Comparison of ENCODE assay signal across 11 mouse cellular contexts in the genomic region with DNA sequence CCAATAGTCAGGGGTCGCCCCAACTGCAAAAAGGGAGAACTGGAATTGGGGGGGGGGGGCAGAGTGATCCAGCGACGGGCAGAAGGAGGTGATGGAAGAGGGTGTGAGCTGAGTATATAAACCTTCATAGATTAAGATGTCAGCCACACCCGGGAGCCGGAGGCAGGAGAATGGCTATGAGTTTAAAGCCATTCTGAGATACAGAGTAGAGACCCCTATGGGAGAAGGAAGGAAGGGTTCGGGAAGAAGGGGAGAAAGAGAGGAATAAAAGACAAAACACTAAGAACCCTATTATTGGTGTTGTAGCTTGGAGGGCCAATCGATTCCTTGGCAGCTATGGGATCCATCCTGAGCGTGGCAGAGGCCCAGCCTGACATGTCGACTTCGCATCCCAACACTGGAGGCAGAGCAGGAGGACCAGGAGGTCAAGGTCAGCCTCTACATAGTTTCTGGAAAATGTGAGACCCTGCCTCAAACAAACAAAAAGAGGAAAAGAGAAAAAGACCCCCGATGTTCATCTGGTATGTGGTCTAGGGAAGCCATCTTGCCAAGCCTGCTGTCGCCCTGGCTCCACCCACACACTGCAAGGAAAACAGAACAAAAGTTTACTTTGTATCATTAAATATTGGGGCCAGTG. TPM values are rescaled to one million over a fixed set of nuclear protein-coding genes. Genes with fewer than 3 reads are reported as not detected.
DNase-seq lines count a peak whose midpoint lies in the region; ATAC-seq and TF ChIP-seq lines count a peak whose summit lies in the region.
"Had no signal": no experiment of that assay in that cellular context is flagged by ENCODE, and none has a peak within 500 bp of the region (broad histone marks: within the 10 kb centered on the region; RNA-seq: fewer than 3 reads in every experiment).

Gene Diras1, minus strand, starts transcription at position 24 of the 637 bp plus-strand sequence.

- no peak for TF ChIP-seq POLR2A in ES-Bruce4 (IDR thresholded peaks at IDR 0.05; ENCODE audit: insufficient read depth, low read length)
- no peak for TF ChIP-seq POLR2A in limb, embryonic 14.5 days (IDR thresholded peaks at IDR 0.05; ENCODE audit: borderline replicate concordance, extremely low read depth, insufficient read depth, insufficient read length)

- no peak for DNase-seq in heart, postnatal 14 days
- no peak for DNase-seq in hindbrain, embryonic 11.5 days (ENCODE audit: low spot score)
- DNase-seq in limb, embryonic 14.5 days (ENCODE audit: low spot score): no peak
- DNase-seq in right cerebral cortex, adult 18-20 months: no peak
- DNase-seq in embryo, embryonic 11 days: no peak
- DNase-seq in natural killer cell, adult 2 months (ENCODE audit: low spot score in 2 of 2): no peak
- DNase-seq: lung, adult 18-20 months; thymus, postnatal 36 days had no signal

- 0 out of 2 replicates have a peak within 1 kb of the TSS, but pooled peaks have one; percentile 27 for H3K9ac ChIP-seq in heart, embryonic 12.5 days
- H3K9ac ChIP-seq in ES-Bruce4 (ENCODE audit: low read depth, poor library complexity, severe bottlenecking): no peak within 1 kb of the TSS
- peak within 1 kb of the TSS; percentile 66 for H3K9ac ChIP-seq in hindbrain, embryonic 11.5 days (ENCODE audit: low read depth, low read length)
- H3K9ac ChIP-seq in limb, embryonic 14.5 days (ENCODE audit: low read depth, low read length, severe bottlenecking): no peak within 1 kb of the TSS

- TF ChIP-seq EP300 in ES-Bruce4 (IDR thresholded peaks at IDR 0.05; ENCODE audit: insufficient read depth, low read depth, low read length): no peak

- no peak for TF ChIP-seq CTCF in ES-Bruce4 (IDR thresholded peaks at IDR 0.05; ENCODE audit: low read depth, low read length)

- H3K9me3 ChIP-seq in heart, embryonic 12.5 days (replicated peaks): peaks cover 3% of the 10 kb centered on the region; the same call in 1 of the 2 replicates
- no peaks in the 10 kb centered on the region for H3K9me3 ChIP-seq in ES-Bruce4 (replicated peaks; ENCODE audit: control insufficient read depth, insufficient read depth, low read length, poor library complexity, severe bottlenecking)
- H3K9me3 ChIP-seq in hindbrain, embryonic 11.5 days (ENCODE audit: control insufficient read depth, low read length): no peaks in the 10 kb centered on the region
- H3K9me3 ChIP-seq in limb, embryonic 14.5 days (ENCODE audit: control insufficient read depth, low read length): no peaks in the 10 kb centered on the region

- H3K27ac ChIP-seq in heart, embryonic 12.5 days (ENCODE audit: poor library complexity, severe bottlenecking): no peak within 1 kb of the TSS
- no peak within 1 kb of the TSS for H3K27ac ChIP-seq in ES-Bruce4 (ENCODE audit: insufficient read depth, low read length)
- no peak within 1 kb of the TSS for H3K27ac ChIP-seq in hindbrain, embryonic 11.5 days (ENCODE audit: low read depth, low read length)
- H3K27ac ChIP-seq in limb, embryonic 14.5 days (replicated peaks; ENCODE audit: low read depth, low read length): no peak within 1 kb of the TSS

- WGBS in heart, embryonic 12.5 days: 49% methylated on average over 12 of the region's 12 CpGs
- 50% methylated on average over 12 of the region's 12 CpGs for WGBS in hindbrain, embryonic 11.5 days
- WGBS in limb, embryonic 14.5 days: 57% methylated on average over 10 of the region's 12 CpGs

- peak within 1 kb of the TSS; percentile 29 for H3K4me3 ChIP-seq in heart, embryonic 12.5 days
- H3K4me3 ChIP-seq in ES-Bruce4 (ENCODE audit: low read depth, low read length): peak within 1 kb of the TSS; percentile 47
- peak within 1 kb of the TSS; percentile 42 for H3K4me3 ChIP-seq in hindbrain, embryonic 11.5 days (ENCODE audit: low read depth, low read length)
- peak within 1 kb of the TSS; percentile 15 for H3K4me3 ChIP-seq in limb, embryonic 14.5 days (replicated peaks; ENCODE audit: low read length)

- H3K4me2 ChIP-seq in heart, embryonic 12.5 days: peak within 1 kb of the TSS; percentile 59
- H3K4me2 ChIP-seq in hindbrain, embryonic 11.5 days (replicated peaks; ENCODE audit: low read depth, low read length): peak within 1 kb of the TSS; percentile 71
- H3K4me2 ChIP-seq in limb, embryonic 14.5 days (replicated peaks; ENCODE audit: low read depth, low read length, severe bottlenecking): peak within 1 kb of the TSS; percentile 45

- intact Hi-C loops in heart, postnatal 14 days (cut with DNase I): no loop called here

- H3K27me3 ChIP-seq in heart, embryonic 12.5 days (replicated peaks): peaks cover 56% of the 10 kb centered on the region
- H3K27me3 ChIP-seq in ES-Bruce4 (ENCODE audit: control insufficient read depth, insufficient read depth, low read length, poor library complexity, severe bottlenecking): no peaks in the 10 kb centered on the region
- H3K27me3 ChIP-seq in hindbrain, embryonic 11.5 days (ENCODE audit: control insufficient read depth, insufficient read depth, low read length): peaks cover 13% of the 10 kb centered on the region
- H3K27me3 ChIP-seq in limb, embryonic 14.5 days (ENCODE audit: control insufficient read depth, insufficient read depth, low read length): peaks cover 31% of the 10 kb centered on the region

- peaks cover 18% of the 10 kb centered on the region for H3K4me1 ChIP-seq in heart, embryonic 12.5 days (replicated peaks)
- H3K4me1 ChIP-seq in ES-Bruce4 (ENCODE audit: control insufficient read depth, insufficient read depth, low read length): peaks cover 2% of the 10 kb centered on the region
- no peaks in the 10 kb centered on the region for H3K4me1 ChIP-seq in hindbrain, embryonic 11.5 days (replicated peaks; ENCODE audit: control insufficient read depth, insufficient read depth, low read length)
- H3K4me1 ChIP-seq in limb, embryonic 14.5 days (ENCODE audit: control insufficient read depth, insufficient read depth, low read length): no peaks in the 10 kb centered on the region

- ATAC-seq in heart, embryonic 12.5 days (ENCODE audit: insufficient number of reproducible peaks, low FRiP score): no peak
- ATAC-seq in hindbrain, embryonic 11.5 days (ENCODE audit: low FRiP score): peak; percentile 33
- ATAC-seq in limb, embryonic 14.5 days (ENCODE audit: low FRiP score, low read depth): no peak

- H3K36me3 ChIP-seq in heart, embryonic 12.5 days: peaks cover 10% of the 10 kb centered on the region
- H3K36me3 ChIP-seq in ES-Bruce4 (ENCODE audit: control insufficient read depth, insufficient read depth, low read length, poor library complexity, severe bottlenecking): no peaks in the 10 kb centered on the region
- H3K36me3 ChIP-seq in hindbrain, embryonic 11.5 days (ENCODE audit: control insufficient read depth, insufficient read depth, low read length): peaks cover 3% of the 10 kb centered on the region; the same call in 1 of the 2 replicates
- peaks cover 11% of the 10 kb centered on the region; the same call in 1 of the 2 replicates for H3K36me3 ChIP-seq in limb, embryonic 14.5 days (ENCODE audit: control insufficient read depth, insufficient read depth, low read length)

RNA-seq across cellular contexts. Expression of gene Diras1, which starts in this region (rescaled TPM):
- not detected in 2 replicates for polyA plus RNA-seq in heart, embryonic 12.5 days (2016; fragmentation: Nextera tagmentation; extraction: Ambion mirVana)
- total RNA-seq in heart, postnatal 14 days (2021): under 1 TPM in 1 of 2 experiments, not detected in 1; 0.10 TPM
- polyA plus RNA-seq in ES-Bruce4 (2011; ENCODE audit: insufficient read depth, insufficient read length, low read depth, missing spikeins): 0.27 and 0.90 TPM in 2 replicates
- 3.4 and 5.8 TPM in 2 replicates for polyA plus RNA-seq in hindbrain, embryonic 11.5 days (2014; fragmentation: Nextera tagmentation; extraction: Ambion mirVana)
- 0.13 and 0.20 TPM in 2 replicates for polyA plus RNA-seq in limb, embryonic 14.5 days (2012; rRNA removed)
- polyA plus RNA-seq in limb, embryonic 14.5 days (2014; fragmentation: Nextera tagmentation; extraction: Ambion mirVana): not detected in 2 replicates
- total RNA-seq: CH12.LX had no signal

Comparison
In these comparisons a context has a peak if more than half of its experiments do, and no peak if none do; other contexts are left out.
1. H3K9ac ChIP-seq: peak in heart, embryonic 12.5 days (single experiment) and hindbrain, embryonic 11.5 days (single experiment); none in ES-Bruce4 (single experiment) and limb, embryonic 14.5 days (single experiment).
2. Peak in every context shown above with its lines, with median percentiles within 50 percentile points of each other: H3K4me2 ChIP-seq and H3K4me3 ChIP-seq.